Mouse (Mus musculus): ENCODE measurements around the gene Slc25a22.
A peak's percentile ranks its signal among the peaks of the same experiment; 100 is the strongest.
"Not testable (repeated sequence)": the region's sequence is repeated elsewhere in the genome, so short reads cannot be mapped to it uniquely, and the experiment has no call there.

The Slc25a22 gene

DNA sequence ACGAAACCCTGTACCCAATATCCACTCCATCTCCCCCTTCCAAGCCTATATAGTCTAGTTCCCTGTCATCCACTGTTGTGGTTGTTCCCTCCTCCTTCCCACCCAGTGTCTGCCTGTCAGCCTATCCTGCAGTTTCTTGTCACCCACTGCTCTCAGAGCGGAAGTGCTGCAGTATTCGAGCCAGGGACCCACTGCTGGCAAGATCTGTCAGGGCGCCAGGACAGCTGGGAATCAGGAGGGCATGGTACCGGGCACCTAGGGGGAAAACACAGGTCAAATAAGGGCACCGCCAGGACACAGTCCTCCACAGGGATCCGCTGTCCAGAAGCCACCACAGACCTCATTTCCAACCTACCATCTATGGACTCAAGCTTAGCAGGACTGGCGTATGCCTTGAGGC, 27.1 kb downstream of the Slc25a22 start:
- no peak for DNase-seq

DNA sequence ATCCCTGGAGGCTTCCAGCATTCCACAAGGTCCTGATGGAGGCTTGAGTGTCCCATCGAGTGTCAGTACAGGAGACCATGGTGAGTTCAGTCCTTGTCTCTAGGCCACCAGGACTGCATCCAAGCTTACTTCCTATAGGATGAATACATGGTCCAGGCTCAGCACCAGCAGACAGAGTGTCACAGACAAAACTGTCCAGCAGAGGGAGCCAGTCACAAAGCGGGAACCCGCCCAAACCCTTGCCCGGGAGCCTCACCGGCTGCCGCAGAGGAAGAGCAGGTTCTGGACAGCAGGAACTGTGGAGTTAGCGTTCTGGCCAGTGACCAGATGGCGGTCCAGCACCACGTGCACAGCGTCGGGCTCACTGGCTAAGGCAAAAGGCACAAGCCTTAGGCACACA, 28.9 kb downstream of the Slc25a22 start:
- peak; percentile 93 for DNase-seq

GRCm38 (mm10) chr7:141407670-141408069, 30.0 kb downstream of the Slc25a22 start:
- DNase-seq, result not testable (repeated sequence)

DNA sequence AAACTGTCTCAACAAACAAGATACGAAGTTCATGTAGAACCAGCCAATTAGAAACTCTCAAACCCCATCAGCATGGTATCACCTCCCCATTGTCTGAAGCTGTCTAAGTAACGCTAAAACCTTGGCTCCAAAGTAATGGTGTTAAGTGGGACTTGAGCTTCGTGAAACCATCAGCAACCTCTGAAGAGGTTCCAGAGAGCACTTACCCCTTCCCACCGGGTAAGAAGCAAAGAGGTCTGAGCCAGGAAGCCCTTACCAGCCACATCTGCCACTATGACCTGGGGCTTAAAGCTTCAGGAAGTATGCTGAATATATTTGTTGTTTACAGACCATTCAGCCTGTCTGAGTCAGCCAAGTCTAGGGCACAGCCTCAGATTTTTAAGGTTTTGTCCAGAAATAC, 32.2 kb downstream of the Slc25a22 start:
- DNase-seq, result no peak

- peak; percentile 72 for DNase-seq
Observed at GRCm38 (mm10) chr7:141403305-141403704, 34.4 kb downstream of the Slc25a22 start.

DNA sequence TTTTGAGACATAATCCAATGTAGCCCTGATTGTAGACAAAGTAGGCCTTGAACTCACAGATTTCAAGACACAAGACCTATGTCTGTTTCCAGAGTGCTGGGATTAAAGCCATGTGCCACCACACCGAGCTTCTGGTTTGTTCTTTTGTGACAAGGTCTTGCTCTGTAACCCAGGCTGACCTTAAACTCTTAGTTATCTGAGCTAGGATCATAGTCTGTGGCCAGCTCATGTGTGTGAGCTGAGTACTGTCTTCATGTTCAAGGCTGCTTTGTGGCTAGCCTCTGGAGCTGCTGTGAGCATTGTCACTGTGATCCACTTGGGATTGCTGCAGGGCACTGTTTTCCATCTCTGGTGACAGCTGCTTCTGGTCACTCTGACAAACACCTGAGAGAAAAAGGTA, 42.3 kb downstream of the Slc25a22 start:
- no peak for DNase-seq

- DNase-seq, result peak; percentile 82
Observed at GRCm38 (mm10) chr7:141394771-141395170, 42.9 kb downstream of the Slc25a22 start.

GRCm38 (mm10) chr7:141394158-141394557, 43.5 kb downstream of the Slc25a22 start:
- DNase-seq, result no peak

DNA sequence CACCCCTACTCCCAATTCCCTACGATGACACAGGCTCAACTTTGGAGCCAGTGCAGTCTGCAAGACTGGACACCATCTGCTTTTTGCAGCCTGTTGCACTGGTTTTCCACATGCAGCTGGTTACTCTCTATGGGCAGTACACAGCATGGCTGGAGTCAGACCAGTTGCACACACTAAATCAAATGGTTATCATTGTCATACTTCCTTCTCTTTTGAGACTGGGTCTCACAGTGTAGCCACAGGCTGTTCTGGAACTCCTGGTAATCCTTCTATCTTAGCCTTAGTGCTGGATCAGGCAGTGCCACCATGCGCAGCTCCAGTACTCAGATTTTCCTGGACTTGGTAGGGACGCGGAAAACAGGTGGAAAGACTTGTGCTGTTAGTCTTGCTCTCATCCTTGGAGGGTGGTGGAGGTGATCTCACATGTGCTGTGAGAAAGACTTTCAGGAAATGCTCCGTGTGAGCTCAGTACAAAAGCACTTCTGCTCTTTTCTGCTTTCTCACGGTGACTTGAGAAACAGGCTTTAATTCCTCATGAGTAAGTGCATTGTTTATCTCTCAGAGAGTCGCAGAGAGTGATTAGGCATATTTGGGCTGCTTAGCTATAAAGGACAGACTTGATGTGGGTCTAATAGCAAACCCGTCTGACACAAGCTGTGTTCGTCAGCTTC, 45.0 kb downstream of the Slc25a22 start:
- DNase-seq, result no peak

DNA sequence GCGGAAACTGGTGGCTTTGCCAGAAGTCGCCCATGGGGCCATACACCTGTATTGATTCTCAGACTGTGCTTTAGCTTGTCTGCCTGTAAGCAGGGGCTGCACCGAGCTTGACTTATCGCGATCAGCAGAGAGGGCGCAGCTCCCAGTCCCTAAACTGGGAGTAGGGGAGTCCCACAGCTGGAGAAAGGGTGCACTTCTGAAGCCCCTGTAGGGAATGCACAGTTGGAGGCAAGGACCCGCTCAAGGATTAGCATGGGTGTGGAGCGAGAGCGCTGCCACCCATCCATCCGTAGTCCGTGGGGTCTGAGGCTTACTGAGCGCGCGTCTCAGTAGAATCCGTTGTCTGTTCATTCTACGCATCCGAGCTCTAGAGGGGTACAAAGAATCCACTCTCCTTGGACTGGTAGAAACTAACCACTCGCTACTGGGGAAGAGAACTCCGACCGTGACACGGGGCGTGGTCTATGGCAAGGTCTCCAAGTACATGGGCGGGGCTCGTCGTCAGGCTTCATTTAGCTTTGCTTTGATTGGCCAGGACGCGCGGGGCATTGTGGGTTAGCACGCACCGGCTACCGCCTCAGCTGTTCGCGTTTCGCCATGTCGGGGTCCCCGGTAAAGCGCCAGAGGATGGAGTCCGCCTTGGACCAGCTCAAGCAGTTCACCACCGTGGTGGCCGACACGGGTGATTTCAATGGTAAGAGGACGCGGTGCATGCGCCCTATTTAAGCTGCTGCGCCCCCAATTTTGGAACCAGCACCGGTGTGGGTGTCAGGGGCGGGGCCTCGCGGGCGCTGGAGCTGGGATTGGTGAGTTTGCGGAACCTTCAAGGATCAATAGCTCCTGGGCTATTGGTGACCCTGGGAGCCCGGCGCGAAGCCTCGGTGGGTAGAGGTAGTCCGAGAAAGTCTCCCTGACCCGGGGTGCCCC, 45.8 kb downstream of the Slc25a22 start, which contains the start of gene Taldo1:
Taldo1 (plus strand) TSS at position 575 of the 927 bp plus-strand sequence.
- DNase-seq, result peak; percentile 98

DNA sequence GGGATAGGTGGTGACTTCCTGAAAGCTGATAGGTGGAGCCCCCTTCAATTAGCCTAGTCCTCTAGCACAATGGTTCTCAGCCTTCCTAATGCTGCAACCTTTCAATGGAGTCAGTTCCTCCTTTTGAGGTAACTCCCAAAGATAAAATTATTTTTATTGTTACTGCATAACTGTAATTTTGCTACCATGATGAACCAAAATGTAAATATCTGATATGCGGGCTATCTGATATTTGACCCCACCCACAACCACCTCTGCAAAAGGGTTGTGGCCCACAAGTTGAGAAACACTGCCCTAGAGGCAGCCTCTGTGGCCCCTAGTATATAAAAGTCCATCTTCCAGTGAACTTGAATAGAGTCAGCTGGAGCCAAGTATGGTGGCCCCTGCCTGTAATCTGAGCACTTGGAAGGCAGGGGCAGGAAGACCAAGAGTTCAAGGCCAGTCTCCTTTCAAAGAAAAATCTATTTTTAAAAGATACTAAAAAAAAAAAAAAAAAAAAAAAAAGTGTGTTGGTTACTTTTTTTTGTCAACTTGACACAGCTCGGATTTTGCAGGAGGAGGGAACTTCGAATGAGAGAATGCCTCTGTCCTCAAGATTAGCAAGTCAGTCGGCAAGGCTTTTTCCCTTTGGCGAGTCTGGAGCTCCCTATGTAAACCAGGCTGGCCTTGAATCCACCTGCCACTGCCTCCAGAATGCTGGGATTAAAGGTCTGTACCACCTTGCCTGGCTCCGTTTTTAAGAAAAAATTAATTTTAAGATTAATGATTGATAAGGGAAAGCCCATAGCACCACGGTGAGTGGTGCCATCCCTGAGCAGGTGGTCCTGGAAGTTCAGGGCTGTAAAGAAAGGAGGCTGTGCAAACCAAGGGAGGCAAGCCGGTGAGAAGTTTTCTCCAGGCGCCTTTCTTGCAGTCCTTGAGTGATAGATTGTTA, 47.1 kb downstream of the Slc25a22 start:
- DNase-seq, result no peak

DNA sequence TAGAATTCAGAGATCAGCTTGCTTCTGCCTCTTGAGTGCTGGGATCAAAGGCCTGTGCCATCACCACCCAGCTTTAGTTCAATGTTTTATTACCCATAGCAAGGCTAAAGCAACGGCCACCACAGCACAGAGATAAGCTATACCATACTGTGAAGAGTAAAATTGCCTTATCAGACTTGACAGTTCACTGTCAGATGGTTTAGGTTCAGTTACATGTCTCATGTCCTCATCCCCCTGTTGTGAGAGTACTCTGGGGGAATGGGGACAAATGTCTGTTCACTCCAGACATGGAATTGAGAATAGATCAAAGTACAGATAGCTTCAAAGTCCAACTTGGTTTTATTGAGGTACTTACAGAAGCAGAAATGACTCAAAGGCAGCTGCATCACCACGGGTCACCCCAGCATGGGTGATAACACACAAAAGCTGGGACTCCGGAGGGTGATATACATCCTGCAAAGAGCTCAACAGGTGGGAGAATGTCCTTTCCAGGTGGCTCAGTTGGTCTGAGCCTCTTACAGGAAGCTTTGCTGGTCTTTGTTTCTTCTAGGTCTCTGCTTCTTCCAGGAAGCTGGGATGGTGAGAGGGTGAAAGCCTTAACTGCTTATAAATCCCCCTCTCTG, 49.1 kb downstream of the Slc25a22 start:
- DNase-seq, result no peak

DNA sequence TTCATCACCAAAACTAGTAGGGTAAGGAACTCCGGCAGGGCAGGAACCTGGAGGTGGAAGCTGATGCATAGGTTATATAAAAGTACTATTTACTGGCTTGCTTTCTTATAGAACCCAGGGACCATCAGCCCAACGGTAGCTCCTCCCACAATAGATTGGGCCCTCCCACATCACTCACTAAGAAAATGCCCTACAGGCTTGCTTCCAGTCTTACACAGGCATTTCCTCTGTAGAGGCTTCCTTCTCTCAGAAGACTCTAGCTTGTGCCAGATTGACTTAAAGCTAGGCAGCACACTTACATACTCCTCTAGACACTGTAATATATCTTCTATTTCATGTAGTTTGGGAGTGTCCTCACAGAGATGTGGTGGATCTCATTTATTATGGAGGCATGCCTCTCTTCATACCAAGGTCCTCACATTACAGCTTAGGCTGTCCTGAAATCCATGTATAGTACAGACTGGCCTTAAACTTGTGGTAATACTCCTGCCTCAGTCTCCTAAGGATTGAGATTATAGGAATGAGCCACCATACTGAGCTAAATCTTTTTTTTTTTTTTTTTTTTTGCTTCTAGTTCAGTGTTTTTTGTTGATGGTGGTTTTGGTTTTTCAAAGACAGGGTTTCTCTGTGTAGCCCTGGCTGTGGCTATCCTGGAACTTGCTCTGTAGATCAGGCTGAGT, 49.7 kb downstream of the Slc25a22 start:
- DNase-seq, result no peak

GRCm38 (mm10) chr7:141381068-141381835, 56.4 kb downstream of the Slc25a22 start:
- DNase-seq, result no peak
